Mouse (Mus musculus): Measurements from ENCODE around the gene Grik4. TPM values are rescaled to one million over a fixed set of nuclear protein-coding genes. Genes with fewer than 3 reads are reported as not detected.

Gene Grik4
- polyA plus RNA-seq, 1 experiment = 0.16 TPM

GRCm38 (mm10) chr9:42649872-42650271 lies 294.4 kb downstream of the Grik4 start:
- H3K27ac ChIP-seq (ENCODE audit: control insufficient read depth, insufficient read depth, low read length) = no peak overlapping the region
- 66% methylated on average over 5 of the region's 5 CpGs for WGBS
- no peak overlapping the region for H3K4me3 ChIP-seq (ENCODE audit: control insufficient read depth, insufficient read depth, low read length)
- no peaks in the 10 kb centered on the region for H3K36me3 ChIP-seq (ENCODE audit: control insufficient read depth, insufficient read depth, low read length)
- H3K4me1 ChIP-seq (replicated peaks; ENCODE audit: control insufficient read depth, insufficient read depth, low read length) = no peaks in the 10 kb centered on the region
- no peak for DNase-seq
- TF ChIP-seq POLR2A (IDR thresholded peaks at IDR 0.05; ENCODE audit: control insufficient read depth, extremely low read depth, insufficient read depth, low read length, poor library complexity) = no peak
- TF ChIP-seq CTCF (IDR thresholded peaks at IDR 0.05; ENCODE audit: borderline replicate concordance, control insufficient read depth, extremely low read depth, insufficient read depth, low read length, poor library complexity) = no peak
- no peaks in the 10 kb centered on the region for H3K27me3 ChIP-seq (ENCODE audit: control insufficient read depth, insufficient read depth, low read length)

DNA sequence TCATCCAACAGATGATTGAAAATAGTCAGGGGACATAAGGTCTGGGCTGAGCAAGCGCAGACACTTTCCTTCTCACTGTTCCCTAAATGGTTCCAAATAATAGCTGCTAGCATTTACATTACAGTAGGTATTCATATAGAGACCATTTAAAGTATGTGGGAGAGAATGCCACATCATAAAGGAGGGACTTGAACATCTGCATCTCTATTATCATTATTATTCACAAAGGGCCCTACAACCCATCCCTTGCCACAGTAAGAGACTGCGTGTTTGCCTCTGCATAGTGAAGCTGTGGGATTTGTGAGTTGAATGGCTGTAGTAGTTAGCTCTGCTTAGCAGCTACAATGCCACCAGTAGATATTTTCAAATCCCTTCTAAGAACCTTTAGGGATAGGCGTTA lies 296.2 kb downstream of the Grik4 start:
- Histone ChIP-seq H3K27ac (ENCODE audit: control insufficient read depth, insufficient read depth, low read length) (no peak overlapping the region), H3K36me3 (ENCODE audit: control insufficient read depth, insufficient read depth, low read length) (no peaks in the 10 kb centered on the region), H3K4me3 (ENCODE audit: control insufficient read depth, insufficient read depth, low read length) (no peak overlapping the region), H3K27me3 (ENCODE audit: control insufficient read depth, insufficient read depth, low read length) (no peaks in the 10 kb centered on the region), H3K4me1 (replicated peaks; ENCODE audit: control insufficient read depth, insufficient read depth, low read length) (no peaks in the 10 kb centered on the region)
- no peak for DNase-seq
- WGBS = 90% methylated on average over 3 of the region's 3 CpGs
- TF ChIP-seq CTCF (IDR thresholded peaks at IDR 0.05; ENCODE audit: borderline replicate concordance, control insufficient read depth, extremely low read depth, insufficient read depth, low read length, poor library complexity) (no peak), POLR2A (IDR thresholded peaks at IDR 0.05; ENCODE audit: control insufficient read depth, extremely low read depth, insufficient read depth, low read length, poor library complexity) (no peak)

DNA sequence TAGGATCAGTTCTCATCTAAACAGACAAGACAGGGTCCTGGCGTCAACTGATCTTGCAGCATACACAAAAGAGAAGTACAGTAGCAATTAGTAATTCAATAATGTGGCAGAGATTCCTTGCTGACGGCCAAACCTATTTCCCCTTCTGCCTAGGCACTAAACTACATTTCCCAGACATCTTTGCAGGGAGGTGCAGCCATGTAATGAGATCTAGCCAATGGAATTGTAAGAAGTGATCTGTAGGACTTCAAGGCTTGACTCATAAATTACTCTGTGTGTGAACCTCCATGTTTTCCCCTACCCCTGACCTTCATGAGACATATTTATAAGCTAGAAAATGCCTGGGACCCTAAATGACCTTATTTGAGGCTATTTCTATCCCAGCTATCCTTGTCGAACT lies 296.7 kb downstream of the Grik4 start:
- H3K4me3 ChIP-seq (ENCODE audit: control insufficient read depth, insufficient read depth, low read length) = no peak overlapping the region
- no peak overlapping the region for H3K27ac ChIP-seq (ENCODE audit: control insufficient read depth, insufficient read depth, low read length)
- H3K4me1 ChIP-seq (replicated peaks; ENCODE audit: control insufficient read depth, insufficient read depth, low read length) = no peaks in the 10 kb centered on the region
- no peaks in the 10 kb centered on the region for H3K27me3 ChIP-seq (ENCODE audit: control insufficient read depth, insufficient read depth, low read length)
- DNase-seq = no peak
- TF ChIP-seq CTCF (IDR thresholded peaks at IDR 0.05; ENCODE audit: borderline replicate concordance, control insufficient read depth, extremely low read depth, insufficient read depth, low read length, poor library complexity) (no peak), POLR2A (IDR thresholded peaks at IDR 0.05; ENCODE audit: control insufficient read depth, extremely low read depth, insufficient read depth, low read length, poor library complexity) (no peak)
- 56% methylated on average over 3 of the region's 3 CpGs for WGBS
- no peaks in the 10 kb centered on the region for H3K36me3 ChIP-seq (ENCODE audit: control insufficient read depth, insufficient read depth, low read length)

GRCm38 (mm10) chr9:42646821-42647220 lies 297.5 kb downstream of the Grik4 start:
- 80% methylated on average over 10 of the region's 10 CpGs for WGBS
- Histone ChIP-seq H3K4me1 (replicated peaks; ENCODE audit: control insufficient read depth, insufficient read depth, low read length) (no peaks in the 10 kb centered on the region), H3K27me3 (ENCODE audit: control insufficient read depth, insufficient read depth, low read length) (no peaks in the 10 kb centered on the region), H3K27ac (ENCODE audit: control insufficient read depth, insufficient read depth, low read length) (no peak overlapping the region), H3K4me3 (ENCODE audit: control insufficient read depth, insufficient read depth, low read length) (no peak overlapping the region), H3K36me3 (ENCODE audit: control insufficient read depth, insufficient read depth, low read length) (no peaks in the 10 kb centered on the region)
- TF ChIP-seq POLR2A (IDR thresholded peaks at IDR 0.05; ENCODE audit: control insufficient read depth, extremely low read depth, insufficient read depth, low read length, poor library complexity) (no peak), CTCF (IDR thresholded peaks at IDR 0.05; ENCODE audit: borderline replicate concordance, control insufficient read depth, extremely low read depth, insufficient read depth, low read length, poor library complexity) (no peak)
- no peak for DNase-seq

- Histone ChIP-seq H3K27me3 (ENCODE audit: control insufficient read depth, insufficient read depth, low read length) (no peaks in the 10 kb centered on the region), H3K4me3 (ENCODE audit: control insufficient read depth, insufficient read depth, low read length) (no peak overlapping the region), H3K4me1 (replicated peaks; ENCODE audit: control insufficient read depth, insufficient read depth, low read length) (no peaks in the 10 kb centered on the region), H3K36me3 (ENCODE audit: control insufficient read depth, insufficient read depth, low read length) (no peaks in the 10 kb centered on the region), H3K27ac (ENCODE audit: control insufficient read depth, insufficient read depth, low read length) (no peak overlapping the region)
- no peak for TF ChIP-seq POLR2A (IDR thresholded peaks at IDR 0.05; ENCODE audit: control insufficient read depth, extremely low read depth, insufficient read depth, low read length, poor library complexity)
- TF ChIP-seq CTCF (IDR thresholded peaks at IDR 0.05; ENCODE audit: borderline replicate concordance, control insufficient read depth, extremely low read depth, insufficient read depth, low read length, poor library complexity) = no peak
- WGBS = 97% methylated on average over 5 of the region's 5 CpGs
- no peak for DNase-seq
Measured at GRCm38 (mm10) chr9:42645161-42645560, 299.1 kb downstream of the Grik4 start.

GRCm38 (mm10) chr9:42642821-42643220 lies 301.5 kb downstream of the Grik4 start:
- Histone ChIP-seq H3K4me3 (ENCODE audit: control insufficient read depth, insufficient read depth, low read length) (no peak overlapping the region), H3K27ac (ENCODE audit: control insufficient read depth, insufficient read depth, low read length) (no peak overlapping the region), H3K27me3 (ENCODE audit: control insufficient read depth, insufficient read depth, low read length) (no peaks in the 10 kb centered on the region), H3K4me1 (replicated peaks; ENCODE audit: control insufficient read depth, insufficient read depth, low read length) (no peaks in the 10 kb centered on the region), H3K36me3 (ENCODE audit: control insufficient read depth, insufficient read depth, low read length) (no peaks in the 10 kb centered on the region)
- TF ChIP-seq CTCF (IDR thresholded peaks at IDR 0.05; ENCODE audit: borderline replicate concordance, control insufficient read depth, extremely low read depth, insufficient read depth, low read length, poor library complexity) = no peak
- no peak for TF ChIP-seq POLR2A (IDR thresholded peaks at IDR 0.05; ENCODE audit: control insufficient read depth, extremely low read depth, insufficient read depth, low read length, poor library complexity)
- DNase-seq = no peak
- 83% methylated on average over 5 of the region's 5 CpGs for WGBS

DNA sequence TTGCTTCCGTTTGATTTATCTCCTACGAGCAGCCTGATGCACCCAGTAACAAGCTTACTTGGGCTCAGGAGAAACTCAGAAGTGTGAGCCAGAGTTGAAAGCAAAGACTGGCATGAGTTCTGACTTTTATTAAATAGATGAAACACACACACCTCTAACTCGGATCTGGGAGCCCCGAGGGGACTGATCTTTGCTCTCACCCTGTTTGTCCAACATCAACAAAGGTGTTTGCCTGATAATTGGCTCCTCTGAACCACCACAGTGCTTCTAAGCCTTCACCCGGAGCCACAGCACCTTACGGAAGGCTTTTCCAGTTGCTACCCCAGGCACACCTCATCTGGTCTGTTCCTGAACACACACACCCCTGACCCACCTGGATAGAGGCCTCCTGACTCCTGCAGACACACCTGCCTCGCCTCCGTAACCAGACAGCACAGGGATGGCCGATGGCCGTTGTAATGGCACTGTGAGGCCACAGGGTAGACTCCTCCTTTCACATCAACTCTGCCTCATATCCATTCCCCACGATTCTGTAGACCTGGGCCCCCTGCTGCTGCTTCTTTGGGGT lies 302.7 kb downstream of the Grik4 start:
- no peak overlapping the region for H3K4me3 ChIP-seq (ENCODE audit: control insufficient read depth, insufficient read depth, low read length)
- TF ChIP-seq POLR2A (IDR thresholded peaks at IDR 0.05; ENCODE audit: control insufficient read depth, extremely low read depth, insufficient read depth, low read length, poor library complexity) (no peak), CTCF (IDR thresholded peaks at IDR 0.05; ENCODE audit: borderline replicate concordance, control insufficient read depth, extremely low read depth, insufficient read depth, low read length, poor library complexity) (no peak)
- 90% methylated on average over 11 of the region's 11 CpGs for WGBS

More for the DNA sequence above, 302.7 kb downstream of the Grik4 start:
- Histone ChIP-seq H3K27ac (ENCODE audit: control insufficient read depth, insufficient read depth, low read length) (no peak overlapping the region), H3K4me1 (replicated peaks; ENCODE audit: control insufficient read depth, insufficient read depth, low read length) (no peaks in the 10 kb centered on the region), H3K27me3 (ENCODE audit: control insufficient read depth, insufficient read depth, low read length) (no peaks in the 10 kb centered on the region), H3K36me3 (ENCODE audit: control insufficient read depth, insufficient read depth, low read length) (no peaks in the 10 kb centered on the region)
- no peak for DNase-seq

Measured in thymus, adult 2 months (tissue).